Comparison of ENCODE assay signal across 9 mouse cellular contexts in genomic region chr4:99445755-99446128, GRCm38 (mm10).
DNase-seq lines count a peak whose midpoint lies in the region; ATAC-seq and TF ChIP-seq lines count a peak whose summit lies in the region.
"Had no signal": no experiment of that assay in that cellular context is flagged by ENCODE, and none has a peak within 500 bp of the region (broad histone marks: within the 10 kb centered on the region; RNA-seq: fewer than 3 reads in every experiment).

No protein-coding gene starts in this region.

- no peak for TF ChIP-seq CTCF in hindbrain, postnatal 0 days (IDR thresholded peaks at IDR 0.05; ENCODE audit: low read depth)

- H3K27ac ChIP-seq in kidney, embryonic 14.5 days (ENCODE audit: low read depth, low read length) = no peak overlapping the region
- no peak overlapping the region for H3K27ac ChIP-seq in embryonic facial prominence, embryonic 14.5 days (replicated peaks; ENCODE audit: low read depth, low read length)
- H3K27ac ChIP-seq in hindbrain, postnatal 0 days = no peak overlapping the region
- H3K27ac ChIP-seq in neural tube, embryonic 12.5 days = no peak overlapping the region

- peak overlapping the region; percentile 33; the same call in 1 of the 2 replicates for H3K4me3 ChIP-seq in kidney, embryonic 14.5 days (ENCODE audit: low read length)
- peak overlapping the region; percentile 30; the same call in 1 of the 2 replicates for H3K4me3 ChIP-seq in embryonic facial prominence, embryonic 14.5 days (ENCODE audit: low read depth, low read length)
- H3K4me3 ChIP-seq in hindbrain, postnatal 0 days (ENCODE audit: low read length) = peak overlapping the region; percentile 31
- peak overlapping the region; percentile 29; the same call in 1 of the 2 replicates for H3K4me3 ChIP-seq in neural tube, embryonic 12.5 days

- no peaks in the 10 kb centered on the region for H3K9me3 ChIP-seq in kidney, embryonic 14.5 days (ENCODE audit: control insufficient read depth, low read length)
- no peaks in the 10 kb centered on the region for H3K9me3 ChIP-seq in embryonic facial prominence, embryonic 14.5 days (ENCODE audit: control insufficient read depth, low read length)
- no peaks in the 10 kb centered on the region for H3K9me3 ChIP-seq in hindbrain, postnatal 0 days (ENCODE audit: low read length)
- no peaks in the 10 kb centered on the region for H3K9me3 ChIP-seq in neural tube, embryonic 12.5 days

- DNase-seq in kidney, postnatal 25 days = no peak
- DNase-seq in embryonic facial prominence, embryonic 14.5 days (ENCODE audit: low spot score) = no peak
- peak; percentile 44 for DNase-seq in hindbrain, postnatal 0 days (ENCODE audit: low spot score)
- no peak for DNase-seq in retina, embryonic 14.5 days (ENCODE audit: low spot score)
- DNase-seq in left cerebral cortex, adult 8-10 months (ENCODE audit: low spot score in 2 of 2) = no peak
- no peak for DNase-seq in right cerebral cortex, adult 2 months (ENCODE audit: low spot score in 2 of 2)

- peak; percentile 16; the same call in 1 of the 2 replicates for ATAC-seq in kidney, embryonic 14.5 days (ENCODE audit: low FRiP score, low TSS enrichment)
- ATAC-seq in embryonic facial prominence, embryonic 14.5 days (ENCODE audit: low read depth) = no peak
- ATAC-seq in hindbrain, postnatal 0 days = peak; percentile 47; the same call in 1 of the 2 replicates
- ATAC-seq in neural tube, embryonic 12.5 days (ENCODE audit: low FRiP score, low read depth) = peak; percentile 58

- no peaks in the 10 kb centered on the region for H3K36me3 ChIP-seq in kidney, embryonic 14.5 days (ENCODE audit: control insufficient read depth, insufficient read depth, low read length)
- no peaks in the 10 kb centered on the region for H3K36me3 ChIP-seq in embryonic facial prominence, embryonic 14.5 days (ENCODE audit: control insufficient read depth, insufficient read depth, low read length)
- no peaks in the 10 kb centered on the region for H3K36me3 ChIP-seq in hindbrain, postnatal 0 days (ENCODE audit: insufficient read depth, low read length)
- H3K36me3 ChIP-seq in neural tube, embryonic 12.5 days = no peaks in the 10 kb centered on the region
- H3K36me3 ChIP-seq: G1E had no signal

- no peaks in the 10 kb centered on the region for H3K27me3 ChIP-seq in kidney, embryonic 14.5 days (ENCODE audit: control insufficient read depth, insufficient read depth, low read length)
- no peaks in the 10 kb centered on the region for H3K27me3 ChIP-seq in embryonic facial prominence, embryonic 14.5 days (replicated peaks; ENCODE audit: control insufficient read depth, insufficient read depth, low read length)
- no peaks in the 10 kb centered on the region for H3K27me3 ChIP-seq in hindbrain, postnatal 0 days (ENCODE audit: insufficient read depth, low read length)
- no peaks in the 10 kb centered on the region; the same call in 1 of the 2 replicates for H3K27me3 ChIP-seq in neural tube, embryonic 12.5 days (replicated peaks)

- H3K9ac ChIP-seq in kidney, embryonic 14.5 days (ENCODE audit: low read depth, low read length) = 0 out of 2 replicates have a peak overlapping the region, but pooled peaks have one; percentile 37
- no peak overlapping the region for H3K9ac ChIP-seq in embryonic facial prominence, embryonic 14.5 days (ENCODE audit: low read depth, low read length)
- 0 out of 2 replicates have a peak overlapping the region, but pooled peaks have one; percentile 30 for H3K9ac ChIP-seq in hindbrain, postnatal 0 days (replicated peaks; ENCODE audit: low read length)
- no peak overlapping the region for H3K9ac ChIP-seq in neural tube, embryonic 12.5 days

- 62% methylated on average over 9 of the region's 9 CpGs for WGBS in kidney, embryonic 14.5 days
- WGBS in embryonic facial prominence, embryonic 14.5 days = 57% methylated on average over 9 of the region's 9 CpGs
- WGBS in hindbrain, postnatal 0 days = 54% methylated on average over 9 of the region's 9 CpGs
- WGBS in neural tube, embryonic 12.5 days = 63% methylated on average over 9 of the region's 9 CpGs

- H3K4me1 ChIP-seq in kidney, embryonic 14.5 days (ENCODE audit: control insufficient read depth, insufficient read depth, low read length) = no peaks in the 10 kb centered on the region
- H3K4me1 ChIP-seq in embryonic facial prominence, embryonic 14.5 days (ENCODE audit: control insufficient read depth, insufficient read depth, low read length) = no peaks in the 10 kb centered on the region
- no peaks in the 10 kb centered on the region for H3K4me1 ChIP-seq in hindbrain, postnatal 0 days (ENCODE audit: insufficient read depth, low read length)
- H3K4me1 ChIP-seq in neural tube, embryonic 12.5 days = no peaks in the 10 kb centered on the region; the same call in 1 of the 2 replicates

- peak overlapping the region; percentile 53 for H3K4me2 ChIP-seq in kidney, embryonic 14.5 days (replicated peaks; ENCODE audit: low read depth, low read length)
- H3K4me2 ChIP-seq in embryonic facial prominence, embryonic 14.5 days (ENCODE audit: low read depth, low read length) = peak overlapping the region; percentile 50
- H3K4me2 ChIP-seq in hindbrain, postnatal 0 days (ENCODE audit: low read depth, low read length) = peak overlapping the region; percentile 51
- peak overlapping the region; percentile 56 for H3K4me2 ChIP-seq in neural tube, embryonic 12.5 days (replicated peaks)

Comparison
In these comparisons a context has a peak if more than half of its experiments do, and no peak if none do; other contexts are left out.
1. H3K9ac ChIP-seq: peak in kidney, embryonic 14.5 days (single experiment) and hindbrain, postnatal 0 days (single experiment); none in embryonic facial prominence, embryonic 14.5 days (single experiment) and neural tube, embryonic 12.5 days (single experiment).
2. Peak in every context shown above with its lines, with median percentiles within 50 percentile points of each other: H3K4me2 ChIP-seq and H3K4me3 ChIP-seq.